Mouse (Mus musculus): ENCODE results near the gene A730046J19Rik.

DNA sequence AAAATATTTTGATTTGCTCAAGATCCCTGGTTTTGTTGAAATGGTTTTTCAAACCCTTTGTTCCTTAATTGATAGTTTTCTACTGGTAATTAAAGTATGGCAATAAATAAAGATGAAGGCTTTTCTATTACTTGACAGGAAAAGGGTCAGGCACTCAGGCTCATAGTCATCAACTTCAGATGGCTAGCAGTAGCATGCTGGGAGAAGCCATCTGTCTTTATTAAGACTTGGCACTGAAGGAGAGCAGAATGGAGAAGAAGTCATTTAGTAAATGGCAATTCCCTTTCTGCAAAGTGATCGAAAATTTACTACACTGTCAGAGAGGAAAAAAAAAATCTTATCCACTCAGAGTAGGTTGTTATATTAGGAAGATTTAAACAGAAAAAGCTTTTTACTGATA, 17.2 kb upstream of the A730046J19Rik start:
- TF ChIP-seq CTCF (IDR thresholded peaks at IDR 0.05; ENCODE audit: low read depth), result no peak
- no peak for TF ChIP-seq EP300 (optimal IDR thresholded peaks at IDR 0.05)
